ENCODE assay signal across 22 mouse cellular contexts in genomic region chr16:32829104-32829503, GRCm38 (mm10). TPM values are rescaled to one million over a fixed set of nuclear protein-coding genes. Genes with fewer than 3 reads are reported as not detected.
"Had no signal": no experiment of that assay in that cellular context is flagged by ENCODE, and none has a peak within 500 bp of the region (broad histone marks: within the 10 kb centered on the region; RNA-seq: fewer than 3 reads in every experiment).

No protein-coding gene starts in this region.

- H3K4me1 ChIP-seq: neural tube, embryonic 13.5 days; neural tube, embryonic 15.5 days; stomach, embryonic 15.5 days had no signal

- H3K4me3 ChIP-seq: neural tube, embryonic 13.5 days; neural tube, embryonic 15.5 days; stomach, embryonic 15.5 days had no signal

- H3K27ac ChIP-seq: neural tube, embryonic 13.5 days; neural tube, embryonic 15.5 days; stomach, embryonic 15.5 days; stomach, postnatal 0 days had no signal

- H3K9ac ChIP-seq: neural tube, embryonic 13.5 days; neural tube, embryonic 15.5 days; stomach, embryonic 15.5 days had no signal

- DNase-seq: retina, postnatal 1 day; right cerebral cortex, adult 18-20 months; right cerebral cortex, postnatal 14 days; right cerebral cortex, postnatal 25 days; right cerebral cortex, postnatal 4 days; spleen, adult 18-20 months; thymus, adult 18-20 months; thymus, adult 2 months; thymus, postnatal 14 days; thymus, postnatal 25 days; thymus, postnatal 36 days; thymus, postnatal 4 days had no signal

- H3K9me3 ChIP-seq: neural tube, embryonic 13.5 days; neural tube, embryonic 15.5 days; stomach, embryonic 15.5 days had no signal

- H3K27me3 ChIP-seq: neural tube, embryonic 13.5 days; neural tube, embryonic 15.5 days; stomach, embryonic 15.5 days had no signal

RNA-seq across cellular contexts. Expression of gene Smbd1, which starts 18.8 kb away (rescaled TPM):
- total RNA-seq: neutrophil, adult 5-6 weeks had no signal
- polyA plus RNA-seq: neural tube, embryonic 13.5 days; neural tube, embryonic 14.5 days; neural tube, embryonic 15.5 days; spleen, adult 2 months; stomach, embryonic 14.5 days; testis, adult 2 months; urinary bladder, adult 2 months had no signal

RNA-seq across cellular contexts. Expression of gene Muc20, which starts 31.9 kb away (rescaled TPM):
- polyA plus RNA-seq: neural tube, embryonic 13.5 days; neural tube, embryonic 14.5 days; neural tube, embryonic 15.5 days; spleen, adult 2 months; stomach, embryonic 14.5 days had no signal
